Mouse (Mus musculus): Measurements from ENCODE around the gene Olfr160.

GRCm38 (mm10) chr9:37751467-37751866, 35.4 kb upstream of the Olfr160 start:
- TF ChIP-seq CTCF (IDR thresholded peaks at IDR 0.05; ENCODE audit: control insufficient read depth, insufficient read depth, low read length) (no peak), POLR2A (IDR thresholded peaks at IDR 0.05; ENCODE audit: borderline replicate concordance, control insufficient read depth, low read depth, low read length) (no peak)

Data from bone marrow, adult 2 months (tissue).